Mouse (Mus musculus) ES-Bruce4 (cell line): ENCODE data around the gene Erfe. TPM values are rescaled to one million over a fixed set of nuclear protein-coding genes. Genes with fewer than 3 reads are reported as not detected.

ENCODE experiments used
- H3K27ac ChIP-seq: 2 replicates; pipeline ENCODE4 v1.5.1; 2012; ENCODE audit warnings: low read length, inconsistent platforms; ENCODE audit not compliant: insufficient read depth
- H3K27me3 ChIP-seq: 2 replicates; pipeline ENCODE4 v1.6.1; 2012; ENCODE audit warnings: mild to moderate bottlenecking, low read length, inconsistent platforms; ENCODE audit not compliant: control insufficient read depth, poor library complexity, insufficient read depth, severe bottlenecking
- H3K36me3 ChIP-seq: 2 replicates; pipeline ENCODE4 v1.6.1; 2012; ENCODE audit warnings: inconsistent platforms, mild to moderate bottlenecking, low read length, moderate library complexity; ENCODE audit not compliant: control insufficient read depth, poor library complexity, insufficient read depth, severe bottlenecking
- H3K4me1 ChIP-seq: one replicate; pipeline ENCODE4 v1.8.1; 2011; ENCODE audit warnings: low read length; ENCODE audit not compliant: control insufficient read depth, insufficient read depth
- H3K4me3 ChIP-seq: 2 replicates; pipeline ENCODE4 v1.5.1; 2011; ENCODE audit warnings: low read depth, mild to moderate bottlenecking, low read length
- H3K9ac ChIP-seq: 2 replicates; pipeline ENCODE4 v1.6.1; 2012; ENCODE audit warnings: low read depth, mild to moderate bottlenecking, inconsistent platforms; ENCODE audit not compliant: poor library complexity, severe bottlenecking
- H3K9me3 ChIP-seq: replicated peaks from 2 replicates; pipeline ENCODE4 v1.6.1; 2012; ENCODE audit warnings: mild to moderate bottlenecking, low read length, inconsistent platforms; ENCODE audit not compliant: control insufficient read depth, poor library complexity, insufficient read depth, severe bottlenecking
- CTCF ChIP-seq: IDR thresholded peaks from one replicate; pipeline ENCODE4 v1.8.1; 2011; ENCODE audit warnings: low read depth, low read length
- EP300 ChIP-seq: IDR thresholded peaks from 2 replicates; pipeline ENCODE4 v1.6.1; 2011; ENCODE audit warnings: low read depth, low read length; ENCODE audit not compliant: insufficient read depth
- POLR2A ChIP-seq: IDR thresholded peaks from one replicate; pipeline ENCODE4 v1.8.1; 2011; ENCODE audit warnings: low read length; ENCODE audit not compliant: insufficient read depth
- polyA plus RNA-seq: library from polyadenylated mRNA; stranded (reverse); fragments of >200 nt; gene quantifications from 2 replicates; pipeline ENCODE4 v1.2.4, GENCODE M21; 2011; ENCODE audit warnings: low read depth; ENCODE audit not compliant: missing spikeins, insufficient read depth, insufficient read length

Gene Erfe
- polyA plus RNA-seq, 1 experiment, result 13.3 TPM

DNA sequence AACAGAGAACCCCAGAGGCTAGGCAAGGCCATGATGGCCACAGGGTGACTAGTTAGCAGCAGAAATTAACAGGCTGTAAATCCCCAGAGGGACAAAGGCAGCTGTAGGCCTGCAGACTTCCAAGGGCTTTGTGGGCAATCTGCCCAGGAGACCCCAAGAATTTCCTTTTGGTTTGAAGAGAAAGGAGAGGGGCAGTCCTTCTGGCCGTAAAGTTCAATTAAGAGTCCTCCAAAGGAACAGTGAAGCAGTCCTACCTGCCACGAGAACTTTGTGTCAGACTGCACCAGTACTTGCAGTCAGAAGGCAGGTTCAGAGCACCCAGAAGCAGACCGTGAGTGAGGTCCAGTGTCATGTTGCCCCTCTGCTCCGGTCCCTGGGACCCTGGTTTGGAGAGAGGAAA, 48.7 kb downstream of the Erfe start:
- Histone ChIP-seq H3K4me3 (no peak overlapping the region), H3K27me3 (no peaks in the 10 kb centered on the region), H3K36me3 (no peaks in the 10 kb centered on the region), H3K9me3 (no peaks in the 10 kb centered on the region), H3K27ac (no peak overlapping the region), H3K9ac (0 out of 2 replicates have a peak overlapping the region, but pooled peaks have one; percentile 7), H3K4me1 (no peaks in the 10 kb centered on the region)
- no peak for TF ChIP-seq CTCF
- no peak for TF ChIP-seq POLR2A
- no peak for TF ChIP-seq EP300

DNA sequence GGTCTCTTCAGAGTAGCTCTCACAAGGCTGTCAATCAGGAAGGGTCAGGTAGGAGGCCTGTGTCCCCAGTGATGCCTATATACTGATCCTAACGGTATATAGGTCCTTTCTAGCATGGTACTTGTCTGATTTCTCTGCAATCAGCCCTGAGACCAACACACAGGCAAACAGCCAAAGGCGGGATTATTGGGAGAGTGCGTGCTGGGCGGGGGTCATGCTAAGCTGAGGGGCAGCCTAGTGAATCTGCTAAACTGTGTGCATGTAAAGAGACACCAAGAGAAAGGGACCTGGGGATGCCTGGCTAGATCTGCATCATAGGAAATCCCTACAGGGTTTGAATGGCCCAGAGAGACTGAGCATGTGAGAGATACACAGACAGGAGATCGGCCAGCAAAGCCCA, 49.1 kb downstream of the Erfe start:
- H3K27ac ChIP-seq, result no peak overlapping the region
- no peaks in the 10 kb centered on the region for H3K9me3 ChIP-seq
- H3K4me3 ChIP-seq, result no peak overlapping the region
- H3K9ac ChIP-seq, result no peak overlapping the region
- no peaks in the 10 kb centered on the region for H3K36me3 ChIP-seq
- no peaks in the 10 kb centered on the region for H3K4me1 ChIP-seq
- no peaks in the 10 kb centered on the region for H3K27me3 ChIP-seq
- TF ChIP-seq CTCF (no peak), POLR2A (no peak), EP300 (no peak)

GRCm38 (mm10) chr1:91417991-91418390, 51.8 kb downstream of the Erfe start:
- no peak overlapping the region for H3K27ac ChIP-seq

DNA sequence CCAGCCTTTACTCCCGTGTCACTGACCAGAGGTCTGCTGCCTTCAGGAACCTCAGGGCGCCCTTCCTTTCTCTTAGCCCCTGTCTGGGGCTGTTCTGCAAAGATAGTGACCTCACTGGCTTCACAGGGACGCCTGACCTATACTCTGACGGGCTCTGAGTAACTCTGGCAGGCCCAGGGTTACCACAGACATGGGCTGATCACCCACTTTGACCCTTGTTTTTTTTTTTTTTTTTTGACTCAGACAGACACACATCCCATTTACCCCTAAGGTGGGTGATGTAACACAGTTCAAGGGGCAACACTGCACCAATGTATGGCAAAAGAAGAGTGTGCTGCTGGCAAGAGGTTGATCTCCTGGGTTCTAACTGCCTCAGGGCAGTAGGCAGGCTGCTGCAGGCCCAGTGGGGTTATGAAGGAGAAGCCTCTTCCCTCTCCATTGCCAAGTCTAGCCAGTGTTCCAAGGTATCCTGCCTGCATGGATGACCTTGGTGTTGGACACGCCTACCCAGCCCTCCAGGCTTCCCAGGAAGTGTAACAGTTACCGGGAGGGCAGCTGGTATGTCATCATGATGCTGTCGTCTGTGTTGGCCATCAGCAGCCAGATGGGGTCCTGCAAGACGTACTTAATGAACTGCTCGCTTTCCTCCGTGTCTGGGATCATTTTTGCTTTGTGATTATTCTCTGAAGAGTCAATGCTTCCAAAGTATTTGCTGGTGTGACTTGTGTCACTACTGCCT, 53.8 kb downstream of the Erfe start:
- H3K9me3 ChIP-seq, result no peaks in the 10 kb centered on the region
- H3K27me3 ChIP-seq, result no peaks in the 10 kb centered on the region
- no peaks in the 10 kb centered on the region for H3K4me1 ChIP-seq
- no peak for TF ChIP-seq CTCF
- H3K9ac ChIP-seq, result no peak overlapping the region
- H3K4me3 ChIP-seq, result no peak overlapping the region
- H3K27ac ChIP-seq, result no peak overlapping the region
- no peaks in the 10 kb centered on the region for H3K36me3 ChIP-seq

More at GRCm38 (mm10) chr1:91417991-91418390, 51.8 kb downstream of the Erfe start:
- H3K9ac ChIP-seq, result no peak overlapping the region
- no peaks in the 10 kb centered on the region for H3K4me1 ChIP-seq
- H3K36me3 ChIP-seq, result no peaks in the 10 kb centered on the region
- H3K4me3 ChIP-seq, result no peak overlapping the region
- TF ChIP-seq EP300 (no peak), CTCF (no peak), POLR2A (no peak)
- H3K27me3 ChIP-seq, result no peaks in the 10 kb centered on the region
- no peaks in the 10 kb centered on the region for H3K9me3 ChIP-seq

DNA sequence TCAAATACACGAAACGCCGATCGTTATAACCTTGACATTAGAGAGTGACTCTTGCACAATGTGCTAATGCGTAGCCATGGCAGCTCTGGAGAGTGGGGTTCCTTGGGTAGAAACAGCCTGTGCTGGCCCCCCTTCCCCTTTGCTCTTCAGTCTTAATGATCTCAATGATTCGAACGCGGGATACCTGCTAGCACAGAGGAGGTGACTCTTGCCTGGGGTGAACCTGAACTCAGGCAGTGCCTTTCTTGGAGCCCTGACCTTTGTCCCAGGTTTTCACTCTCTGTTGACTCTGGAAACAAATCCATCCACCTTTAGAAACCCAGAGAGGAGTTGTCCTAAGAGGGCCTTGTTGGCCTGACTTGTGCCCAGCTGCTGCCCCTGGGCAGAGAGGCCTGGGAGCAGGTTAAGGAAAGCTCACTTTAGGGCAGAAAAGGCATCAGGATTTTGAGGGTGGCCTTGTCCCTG, 54.4 kb downstream of the Erfe start:
- H3K4me3 ChIP-seq, result no peak overlapping the region
- H3K4me1 ChIP-seq, result no peaks in the 10 kb centered on the region
- H3K9ac ChIP-seq, result no peak overlapping the region
- no peaks in the 10 kb centered on the region for H3K9me3 ChIP-seq
- TF ChIP-seq CTCF (no peak), POLR2A (no peak), EP300 (no peak)
- no peak overlapping the region for H3K27ac ChIP-seq
- H3K27me3 ChIP-seq, result no peaks in the 10 kb centered on the region
- H3K36me3 ChIP-seq, result no peaks in the 10 kb centered on the region

Other genes with a start within 250 kb of the Erfe start
- 8.3 and 11.9 TPM in 2 replicates for gene Rbm44, start 221.3 kb upstream of the Erfe start, polyA plus RNA-seq
- gene Ramp1, start 186.6 kb upstream of the Erfe start, polyA plus RNA-seq, result 0.69 TPM in 1 of 2 replicates, not detected in the other
- 61.7 and 70.9 TPM in 2 replicates for gene Ube2f, start 116.1 kb upstream of the Erfe start, polyA plus RNA-seq
- gene Scly, start 68.1 kb upstream of the Erfe start, polyA plus RNA-seq, result 18.5 and 19.2 TPM in 2 replicates
- gene Espnl, start 44.4 kb upstream of the Erfe start, polyA plus RNA-seq, result 0.10 and 0.17 TPM in 2 replicates
- gene Klhl30, start 15.4 kb upstream of the Erfe start, polyA plus RNA-seq, result 0.25 and 0.35 TPM in 2 replicates
- gene Ilkap, start 32.4 kb downstream of the Erfe start, polyA plus RNA-seq, result 66.3 and 72.1 TPM in 2 replicates
- gene Hes6, start 47.6 kb downstream of the Erfe start, polyA plus RNA-seq, result 13.0 and 15.6 TPM in 2 replicates
- gene Per2, start 92.9 kb downstream of the Erfe start, polyA plus RNA-seq, result 0.21 and 0.30 TPM in 2 replicates
- gene Traf3ip1, start 128.2 kb downstream of the Erfe start, polyA plus RNA-seq, result 12.1 and 15.7 TPM in 2 replicates
- gene Asb1, start 174.1 kb downstream of the Erfe start, polyA plus RNA-seq, result 9.5 and 10.6 TPM in 2 replicates